Mouse (Mus musculus): ENCODE results near the gene Gnb1.

DNA sequence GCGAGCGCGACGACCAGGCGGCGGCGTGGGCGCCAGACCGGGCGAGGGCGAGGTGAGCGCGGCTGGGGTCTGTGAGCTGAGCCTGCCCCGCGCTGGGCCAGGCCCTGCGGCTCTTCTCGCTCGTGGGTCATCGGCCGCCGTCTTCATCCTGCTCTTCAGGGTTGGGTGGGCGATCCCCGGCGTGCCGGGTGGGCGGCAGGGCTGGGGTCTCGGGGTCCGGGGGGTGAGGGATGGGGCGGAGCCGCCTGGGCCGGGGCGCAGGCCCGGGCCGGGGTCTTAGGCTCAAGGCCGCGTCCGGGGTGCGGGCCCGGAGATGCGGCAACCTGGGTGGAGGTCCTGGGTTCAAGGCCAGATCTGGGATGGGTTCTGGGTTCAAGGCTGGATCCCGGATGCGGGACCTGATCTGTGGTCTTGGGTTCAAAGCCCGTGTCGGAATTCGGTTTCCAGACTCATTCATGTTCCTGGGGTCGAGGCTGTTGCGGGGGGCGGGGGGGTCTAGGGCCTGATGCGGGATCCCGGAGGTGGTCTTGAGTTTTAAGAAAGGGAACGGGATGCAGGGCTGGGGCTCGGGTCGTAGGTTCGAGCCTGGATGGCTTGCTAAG is 469 bp downstream of the Gnb1 start:
- TF ChIP-seq CTCF (conservative IDR thresholded peaks at IDR 0.05; ENCODE audit: low read length) (no peak), POU5F1 (IDR thresholded peaks at IDR 0.05; ENCODE audit: borderline replicate concordance, low read length) (no peak), NANOG (IDR thresholded peaks at IDR 0.05; ENCODE audit: borderline replicate concordance, low read length) (no peak)
